Mouse (Mus musculus): ENCODE measurements around the gene Ctcf.
A peak's percentile ranks its signal among the peaks of the same experiment; 100 is the strongest.
"Not testable (repeated sequence)": the region's sequence is repeated elsewhere in the genome, so short reads cannot be mapped to it uniquely, and the experiment has no call there.

Ctcf gene

GRCm38 (mm10) chr8:105636018-105636962, at the start of gene Ctcf:
TSS of gene Ctcf (plus strand) at chr8:105636568.
- peak; percentile 79 for DNase-seq (ENCODE audit: low read depth, low spot score)

GRCm38 (mm10) chr8:105592431-105592830, 43.9 kb upstream of the Ctcf start:
- no peak for DNase-seq (ENCODE audit: low read depth, low spot score)

GRCm38 (mm10) chr8:105593859-105594258, 42.5 kb upstream of the Ctcf start:
- peak; percentile 50 for DNase-seq (ENCODE audit: low read depth, low spot score)

- DNase-seq (ENCODE audit: low read depth, low spot score) = no peak
These were observed 41.7 kb upstream of the Ctcf start for GRCm38 (mm10) chr8:105594451-105595242.

- no peak for DNase-seq (ENCODE audit: low read depth, low spot score)
These were observed 39.9 kb upstream of the Ctcf start for GRCm38 (mm10) chr8:105596362-105597034.

GRCm38 (mm10) chr8:105598777-105599176, 37.6 kb upstream of the Ctcf start:
- no peak for DNase-seq (ENCODE audit: low read depth, low spot score)

- DNase-seq (ENCODE audit: low read depth, low spot score) = no peak
These were observed 35.1 kb upstream of the Ctcf start for GRCm38 (mm10) chr8:105601301-105601700.

- DNase-seq (ENCODE audit: low read depth, low spot score) = not testable (repeated sequence)
These were observed 33.8 kb upstream of the Ctcf start for GRCm38 (mm10) chr8:105602540-105602939.

- no peak for DNase-seq (ENCODE audit: low read depth, low spot score)
These were observed 31.5 kb upstream of the Ctcf start, which contains the start of gene Ripor1 for GRCm38 (mm10) chr8:105604804-105605381. TSS of gene Ripor1 (plus strand) at chr8:105605255.

- DNase-seq (ENCODE audit: low read depth, low spot score) = no peak
These were observed 30.7 kb upstream of the Ctcf start for GRCm38 (mm10) chr8:105605491-105606188.

GRCm38 (mm10) chr8:105606189-105607023, 30.0 kb upstream of the Ctcf start:
- peak; percentile 73 for DNase-seq (ENCODE audit: low read depth, low spot score)

- no peak for DNase-seq (ENCODE audit: low read depth, low spot score)
These were observed 29.3 kb upstream of the Ctcf start for GRCm38 (mm10) chr8:105607062-105607461.

- DNase-seq (ENCODE audit: low read depth, low spot score) = no peak
These were observed 28.7 kb upstream of the Ctcf start for GRCm38 (mm10) chr8:105607684-105608083.

GRCm38 (mm10) chr8:105609355-105609754, 27.0 kb upstream of the Ctcf start:
- no peak for DNase-seq (ENCODE audit: low read depth, low spot score)

- DNase-seq (ENCODE audit: low read depth, low spot score) = no peak
These were observed 26.6 kb upstream of the Ctcf start for GRCm38 (mm10) chr8:105609771-105610170.

- DNase-seq (ENCODE audit: low read depth, low spot score) = peak; percentile 50
These were observed 24.5 kb upstream of the Ctcf start for GRCm38 (mm10) chr8:105611836-105612235.

GRCm38 (mm10) chr8:105613037-105613436, 23.3 kb upstream of the Ctcf start:
- DNase-seq (ENCODE audit: low read depth, low spot score) = no peak

- no peak for DNase-seq (ENCODE audit: low read depth, low spot score)
These were observed 22.4 kb upstream of the Ctcf start for GRCm38 (mm10) chr8:105613830-105614511.

- peak; percentile 62 for DNase-seq (ENCODE audit: low read depth, low spot score)
These were observed 20.4 kb upstream of the Ctcf start for GRCm38 (mm10) chr8:105615942-105616341.

Measured in telencephalon, adult 2 months (tissue).